Mouse (Mus musculus): ENCODE measurements around the gene Gmpr2.

GRCm38 (mm10) chr14:55651528-55651927 lies 20.2 kb upstream of the Gmpr2 start:
- TF ChIP-seq MAX (IDR thresholded peaks at IDR 0.05): no peak
- TF ChIP-seq USF1 (IDR thresholded peaks at IDR 0.05; ENCODE audit: low read depth): no peak
- TF ChIP-seq CTCF (IDR thresholded peaks at IDR 0.05; ENCODE audit: control insufficient read depth, insufficient read depth, insufficient read length): no peak
- no peak for TF ChIP-seq FOSL1 (IDR thresholded peaks at IDR 0.05; ENCODE audit: insufficient read depth, low read length, poor library complexity, severe bottlenecking)
- TF ChIP-seq MYOG (IDR thresholded peaks at IDR 0.05; ENCODE audit: control insufficient read depth, extremely low read depth, insufficient read length): no peak

Measured in C2C12 (cell line).